Mouse (Mus musculus) c-Kit-negative CD71-positive TER-119-positive erythroid progenitor cells, embryonic 14.5 days (primary cell): ENCODE measurements around the gene Rap2b.

Source experiments
- DNase-seq: peaks from one replicate; pipeline ENCODE4 v3.0.0-alpha.2; 2013; ENCODE audit warnings: low read depth, low spot score

The Rap2b gene

GRCm38 (mm10) chr3:61376001-61376400 is 14.6 kb downstream of the Rap2b start:
- DNase-seq: no peak

GRCm38 (mm10) chr3:61386368-61386767 is 24.9 kb downstream of the Rap2b start:
- no peak for DNase-seq

GRCm38 (mm10) chr3:61391564-61391963 is 30.1 kb downstream of the Rap2b start:
- no peak for DNase-seq

- no peak for DNase-seq
Measured at GRCm38 (mm10) chr3:61392881-61393280, 31.4 kb downstream of the Rap2b start.

GRCm38 (mm10) chr3:61393520-61393919 is 32.1 kb downstream of the Rap2b start:
- no peak for DNase-seq

- DNase-seq: no peak
Measured at GRCm38 (mm10) chr3:61395382-61395781, 33.9 kb downstream of the Rap2b start.

GRCm38 (mm10) chr3:61396728-61397127 is 35.3 kb downstream of the Rap2b start:
- DNase-seq: no peak

GRCm38 (mm10) chr3:61400823-61401387 is 39.5 kb downstream of the Rap2b start:
- DNase-seq: no peak

GRCm38 (mm10) chr3:61406921-61407320 is 45.5 kb downstream of the Rap2b start:
- no peak for DNase-seq

GRCm38 (mm10) chr3:61409683-61410082 is 48.2 kb downstream of the Rap2b start:
- no peak for DNase-seq

GRCm38 (mm10) chr3:61415883-61416282 is 54.4 kb downstream of the Rap2b start:
- DNase-seq: no peak
